Mouse (Mus musculus) natural killer cell, adult 2 months (primary cell): ENCODE measurements around the gene Foxn1.

Source experiments
- DNase-seq, 2 experiments: peaks; one replicate each; pipeline ENCODE4 v3.0.0; 2022; ENCODE audit warnings: low spot score in 2 of 2

Gene Foxn1

GRCm38 (mm10) chr11:78400936-78401335 lies 14.6 kb upstream of the Foxn1 start:
- no peak for DNase-seq

GRCm38 (mm10) chr11:78399680-78400079 lies 13.3 kb upstream of the Foxn1 start:
- peak; percentile 43 to 51 for DNase-seq

- no peak for DNase-seq
Observed at GRCm38 (mm10) chr11:78398212-78398611, 11.9 kb upstream of the Foxn1 start.

GRCm38 (mm10) chr11:78397397-78397796 lies 11.0 kb upstream of the Foxn1 start:
- DNase-seq = peak; percentile 44 to 68

DNA sequence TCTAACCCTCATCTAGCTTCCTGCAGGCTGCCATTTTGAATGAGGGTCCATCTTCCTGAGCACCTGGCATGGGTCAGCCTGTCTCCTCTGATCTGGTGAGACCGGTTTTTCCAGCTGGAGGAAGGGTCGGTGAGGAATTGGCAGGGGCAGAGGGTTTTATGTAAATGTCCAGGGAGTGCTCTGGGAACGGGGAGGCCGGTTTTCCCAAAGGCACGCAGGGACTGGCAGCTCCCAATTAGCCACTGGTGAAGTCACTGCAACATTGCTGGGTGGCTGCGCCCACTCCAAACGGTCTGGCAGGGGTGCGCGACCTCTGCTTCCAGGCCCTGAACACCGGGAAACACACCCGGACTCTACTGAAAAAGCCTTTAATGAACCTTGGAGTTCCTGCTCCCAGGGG lies 10.6 kb upstream of the Foxn1 start:
- DNase-seq = no peak

GRCm38 (mm10) chr11:78392728-78393127 lies 6.4 kb upstream of the Foxn1 start:
- no peak for DNase-seq

DNA sequence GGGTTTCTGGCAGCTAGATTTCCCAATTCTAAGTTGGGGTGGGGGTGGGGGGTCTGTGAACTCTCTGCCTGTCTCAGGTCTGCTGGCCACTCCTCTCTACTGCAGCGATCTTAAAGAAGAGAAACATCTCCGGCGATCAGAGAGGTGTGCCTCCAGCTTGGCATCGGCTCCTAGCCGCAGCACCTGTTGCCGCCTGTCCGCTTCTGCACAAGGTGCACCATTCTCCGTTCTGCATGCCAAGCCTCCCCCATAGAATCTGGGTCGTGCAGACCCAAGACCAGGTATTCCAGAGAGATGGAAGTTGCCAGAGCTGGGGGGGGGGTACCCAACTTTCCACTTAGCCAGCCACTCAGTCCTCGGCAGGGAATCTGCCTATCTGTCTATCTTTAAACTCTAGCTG lies 582 bp downstream of the Foxn1 start:
- no peak for DNase-seq

DNA sequence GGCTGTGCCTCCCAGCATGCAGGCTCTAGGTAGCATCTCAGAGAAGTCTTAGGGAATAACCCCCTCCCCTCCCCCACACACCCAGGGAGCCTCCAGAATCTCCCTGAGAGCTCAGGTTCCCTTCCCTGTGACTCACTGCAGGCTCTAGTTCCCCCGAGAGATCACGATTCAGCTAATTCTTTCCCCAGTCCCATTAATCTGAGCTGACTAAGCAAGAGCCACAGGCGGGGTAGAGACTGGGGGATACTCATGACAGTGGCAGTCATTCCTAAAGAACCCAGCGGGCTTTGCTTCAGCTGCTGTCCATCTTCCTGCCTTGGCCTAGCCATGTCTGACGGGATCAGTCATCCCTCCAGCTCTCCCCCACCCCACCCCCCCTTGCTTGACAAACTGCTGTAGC lies 3.7 kb downstream of the Foxn1 start:
- no peak for DNase-seq

GRCm38 (mm10) chr11:78382286-78382685 lies 4.1 kb downstream of the Foxn1 start:
- no peak for DNase-seq

DNA sequence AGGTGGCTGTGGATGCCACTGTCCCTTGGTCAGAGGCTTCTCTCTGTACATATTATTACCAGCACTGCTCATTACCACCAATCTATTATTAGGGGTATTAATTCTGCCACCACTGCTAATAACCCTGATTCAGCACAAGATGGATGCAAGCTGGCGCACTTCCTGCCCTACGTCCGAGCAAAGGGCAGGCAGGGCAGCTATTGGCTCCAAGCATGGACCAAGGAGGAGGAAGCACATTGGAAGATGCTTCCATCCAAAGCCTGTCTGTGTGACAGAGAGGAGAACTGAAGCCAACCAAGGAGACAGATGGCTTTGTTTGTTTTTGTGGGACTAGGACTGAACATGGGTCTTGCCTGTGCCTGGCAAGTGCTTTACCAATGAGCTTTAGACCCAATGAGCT lies 5.4 kb downstream of the Foxn1 start:
- no peak for DNase-seq

DNA sequence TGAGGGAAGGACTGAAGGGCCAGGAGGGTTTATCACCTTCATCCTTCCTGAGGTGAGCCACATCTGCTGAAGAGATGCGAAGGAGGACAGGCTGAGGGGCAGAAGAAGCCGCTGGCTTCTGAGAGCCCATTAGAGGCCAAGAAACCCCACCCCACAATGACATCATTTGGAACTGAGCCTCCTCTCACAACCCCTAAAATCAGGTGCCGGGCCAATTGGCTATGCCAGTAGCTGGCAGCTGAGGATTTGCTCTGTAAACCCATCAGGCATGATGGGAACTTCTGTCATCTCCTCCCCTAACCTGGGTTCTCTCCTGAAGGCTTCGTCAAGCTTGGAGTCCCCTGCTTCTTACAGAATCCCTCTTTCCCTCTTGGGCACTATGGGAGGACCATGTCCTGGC lies 6.0 kb downstream of the Foxn1 start:
- no peak for DNase-seq

- DNase-seq = no peak
Observed at GRCm38 (mm10) chr11:78377549-78378159, 8.7 kb downstream of the Foxn1 start.

DNA sequence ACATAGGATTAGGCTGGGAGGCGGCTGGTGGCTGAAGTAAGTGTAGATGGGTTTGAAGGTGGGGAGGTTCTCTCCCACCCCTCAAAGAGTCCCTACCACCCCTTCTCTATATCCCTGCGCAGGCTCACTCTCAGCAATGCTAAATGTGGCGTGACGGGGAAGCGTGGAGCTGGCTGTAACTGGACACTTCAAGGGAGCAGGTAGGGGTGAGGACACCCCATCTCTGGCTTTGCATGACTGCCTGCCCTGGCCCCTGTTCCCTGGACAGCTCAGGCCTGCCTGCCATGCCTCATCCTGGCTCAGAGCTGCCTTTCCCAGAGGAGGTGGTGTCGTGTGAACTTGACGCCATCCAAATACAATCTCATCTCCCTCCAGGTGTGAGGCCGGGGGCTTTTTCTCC lies 12.2 kb downstream of the Foxn1 start:
- no peak for DNase-seq

DNA sequence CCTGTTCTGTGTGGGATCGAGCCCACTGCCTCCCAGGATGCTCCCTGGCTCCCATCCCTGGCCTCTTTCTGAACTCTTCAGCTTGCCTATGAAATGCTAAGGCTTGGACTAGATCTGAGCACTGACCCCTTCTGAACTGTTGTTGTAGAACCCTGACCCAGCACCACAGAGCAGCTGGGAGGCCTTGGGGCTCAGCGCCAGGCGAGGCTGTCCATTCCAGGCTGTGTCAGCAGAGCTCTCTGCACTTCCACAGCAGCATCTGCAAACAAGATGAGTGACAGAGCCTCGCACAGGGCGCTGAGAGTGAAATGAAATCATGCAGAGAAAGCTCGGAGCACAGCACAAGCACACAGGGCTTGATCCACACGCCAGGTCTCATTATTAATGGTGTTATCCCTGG lies 13.7 kb downstream of the Foxn1 start:
- DNase-seq = no peak

GRCm38 (mm10) chr11:78372166-78372565 lies 14.2 kb downstream of the Foxn1 start:
- no peak for DNase-seq

DNA sequence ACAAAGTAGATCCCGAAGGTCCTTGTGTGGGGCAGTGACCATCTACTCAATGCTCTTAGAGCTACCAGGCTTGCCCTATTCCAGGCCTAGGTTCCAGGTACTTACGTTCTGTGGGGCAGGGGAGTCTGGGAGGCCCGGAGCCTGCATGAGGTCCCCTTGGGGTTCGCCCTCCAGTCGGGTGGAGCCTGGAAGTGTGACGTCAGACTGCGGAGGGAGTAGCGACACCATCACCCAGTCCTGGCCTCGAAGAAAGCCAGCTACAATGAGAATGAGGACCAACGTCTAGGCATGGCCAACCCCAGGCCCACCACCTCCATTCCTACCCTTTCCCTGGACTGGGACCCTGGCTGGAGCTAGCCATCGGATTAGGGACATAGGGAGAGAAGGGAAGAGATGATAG lies 14.6 kb downstream of the Foxn1 start:
- no peak for DNase-seq

- DNase-seq = no peak
Observed at GRCm38 (mm10) chr11:78370389-78370788, 16.0 kb downstream of the Foxn1 start.

GRCm38 (mm10) chr11:78367456-78368225 lies 18.7 kb downstream of the Foxn1 start:
- DNase-seq = no peak

DNA sequence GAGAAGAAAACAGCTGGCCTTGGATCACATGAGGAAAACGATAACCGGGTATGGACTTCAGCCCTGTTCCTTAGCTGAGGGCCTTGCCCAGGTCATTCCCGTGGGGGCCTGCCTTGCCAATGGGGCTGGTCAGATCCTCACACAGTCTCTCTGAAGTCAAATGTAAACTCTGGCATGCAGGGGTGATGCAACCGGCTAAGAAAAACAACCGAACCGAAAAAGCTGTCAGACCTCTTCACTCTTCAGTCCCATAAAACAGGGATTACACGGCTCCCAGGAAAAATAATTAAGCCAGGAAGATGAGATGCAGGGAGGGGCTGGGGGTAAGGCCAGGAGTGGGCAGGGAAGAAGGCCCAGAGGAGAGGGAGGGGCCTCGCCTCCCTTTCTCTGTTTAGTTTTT lies 22.3 kb downstream of the Foxn1 start:
- DNase-seq = no peak

- no peak for DNase-seq
Observed at GRCm38 (mm10) chr11:78363309-78364007, 22.9 kb downstream of the Foxn1 start.

GRCm38 (mm10) chr11:78360789-78361131 lies 25.6 kb downstream of the Foxn1 start:
- no peak for DNase-seq

GRCm38 (mm10) chr11:78360125-78360788 lies 26.1 kb downstream of the Foxn1 start:
- peak; percentile 62 to 76 for DNase-seq
